Mouse (Mus musculus) gastrocnemius, adult 2 months (tissue): Measurements from ENCODE around the gene Tsc22d4. TPM values are rescaled to one million over a fixed set of nuclear protein-coding genes. Genes with fewer than 3 reads are reported as not detected.

ENCODE experiments used
- DNase-seq: peaks from one replicate; pipeline ENCODE4 v3.0.0; 2022
- H3K27ac ChIP-seq: fragments of 200-600 bp; 2 replicates; pipeline ENCODE4 v1.8.1; 2022; ENCODE audit warnings: mild to moderate bottlenecking
- H3K4me3 ChIP-seq: fragments of 200-600 bp; 2 replicates; pipeline ENCODE4 v1.8.1; 2022; ENCODE audit warnings: mild to moderate bottlenecking, moderate library complexity
- CTCF ChIP-seq: fragments of 200-600 bp; IDR thresholded peaks from 2 replicates; pipeline ENCODE4 v1.8.1; 2022; ENCODE audit warnings: antibody characterized with exemption, mild to moderate bottlenecking, moderate library complexity
- intact Hi-C: fragments of 180-260 bp; cut with DNase I; formaldehyde crosslinking; loops from one replicate; pipeline ENCODE4 v1.15.1; 2025
- total RNA-seq, 2 experiments: library from RNA; stranded (reverse); gene quantifications; 2 replicates each; pipeline ENCODE4 v1.2.3; 2021

The Tsc22d4 gene
- total RNA-seq, 2 experiments from 2014 or later: 43.5 to 58.6 TPM

DNA sequence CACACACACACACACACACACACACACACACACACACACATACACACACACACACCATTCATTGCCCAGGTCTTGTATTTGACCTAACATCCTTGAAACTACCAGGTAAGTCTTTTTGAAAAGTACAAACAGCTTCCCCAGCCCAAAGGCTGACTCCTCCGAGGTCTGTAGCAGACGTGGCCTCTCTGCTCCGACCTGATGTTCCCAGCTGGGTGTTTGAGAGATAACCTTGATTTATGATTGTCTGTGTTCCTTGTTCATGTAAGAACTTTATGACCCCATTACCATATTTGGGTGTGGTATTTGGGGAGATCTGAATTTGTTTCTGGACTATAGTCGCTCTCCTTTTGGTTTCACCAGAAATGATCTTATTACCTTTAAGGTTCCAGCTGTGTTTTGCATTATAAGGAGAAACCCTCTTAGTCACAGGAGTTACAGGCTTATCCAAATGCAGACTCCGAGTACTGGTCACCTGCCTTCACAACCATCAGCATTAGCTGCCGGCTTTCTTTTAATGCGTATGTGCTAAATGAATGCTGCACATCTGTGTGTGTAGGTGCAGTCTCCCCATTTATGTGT lies 31.8 kb downstream of the Tsc22d4 start:
- no peak for TF ChIP-seq CTCF
- DNase-seq: no peak
- Histone ChIP-seq H3K4me3 (no peak overlapping the region), H3K27ac (no peak overlapping the region)
- intact Hi-C loops: no loop called here

DNA sequence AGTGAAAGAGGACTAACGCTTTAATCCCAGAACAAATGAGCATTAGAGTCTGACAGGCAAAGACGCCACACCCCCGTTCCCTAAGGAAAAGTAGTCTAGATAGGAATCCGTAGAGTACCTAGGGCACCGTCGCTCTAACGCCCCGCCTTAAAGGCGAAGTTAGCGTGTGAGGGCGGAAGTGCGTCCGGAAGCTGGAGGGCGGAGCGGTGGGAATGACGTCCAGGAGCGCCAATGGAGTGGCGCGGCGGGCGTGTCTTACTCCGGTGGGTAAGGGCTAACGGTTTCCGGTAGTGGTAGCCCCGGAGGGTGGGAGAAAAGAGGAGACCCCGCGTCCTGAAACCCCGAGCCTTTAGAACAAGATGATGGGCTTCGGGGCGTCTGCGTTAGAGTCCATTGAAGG lies 33.1 kb downstream of the Tsc22d4 start, which contains the start of gene Ppp1r35:
Gene Ppp1r35 (plus strand): TSS at position 215 of the 400 bp plus-strand sequence.
- intact Hi-C loops: loop anchor here (2.0 kb wide), 1 partner anchor 246 kb away; the partner anchor contains the start of genes Epo and Gnb2
- DNase-seq: peak; percentile 97
- H3K4me3 ChIP-seq: peak within 1 kb of the TSS; percentile 97
- no peak for TF ChIP-seq CTCF
- H3K27ac ChIP-seq: peak within 1 kb of the TSS; percentile 96

DNA sequence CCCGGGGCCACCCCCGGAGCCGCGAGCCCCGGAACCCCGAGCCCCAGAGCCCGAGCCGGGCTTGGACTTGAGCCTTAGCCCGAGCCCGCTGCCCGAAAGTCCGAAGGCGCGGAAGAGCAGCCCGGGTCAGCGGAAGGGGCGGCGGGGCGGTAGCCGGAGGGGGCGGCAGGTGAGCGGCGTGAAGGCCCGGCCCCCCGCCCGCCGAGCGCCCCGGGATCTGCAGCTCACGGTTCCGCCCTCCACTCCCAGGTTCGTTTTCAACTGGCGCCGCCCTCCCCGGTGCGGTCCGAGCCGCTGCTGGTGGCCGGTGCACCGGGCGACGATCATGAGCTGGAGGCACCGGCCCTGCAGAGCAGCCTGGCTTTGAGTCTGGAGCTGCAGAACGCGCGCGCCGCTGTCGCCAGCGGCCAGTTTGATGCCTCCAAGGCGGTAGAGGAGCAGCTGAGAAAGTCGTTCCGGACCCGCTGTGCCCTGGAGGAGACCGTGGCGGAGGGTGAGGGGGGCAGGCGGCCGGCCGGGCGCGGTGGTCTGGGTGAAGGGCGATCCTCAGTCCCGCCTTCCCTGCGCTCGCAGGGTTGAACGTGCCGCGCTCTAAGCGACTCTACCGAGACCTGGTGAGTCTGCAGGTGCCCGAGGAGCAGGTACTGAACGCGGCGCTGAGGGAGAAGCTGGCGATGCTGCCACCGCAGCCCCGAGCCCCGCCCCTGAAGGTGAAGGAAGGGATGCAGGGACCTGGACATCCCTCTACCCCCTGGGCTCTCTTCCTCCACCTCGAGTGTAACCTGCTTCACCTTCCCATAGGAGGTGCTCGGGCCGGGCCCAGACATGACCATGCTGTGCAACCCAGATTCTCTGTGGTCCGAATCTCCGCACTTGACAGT lies 33.8 kb downstream of the Tsc22d4 start:
- H3K4me3 ChIP-seq: peak overlapping the region; percentile 97
- TF ChIP-seq CTCF: no peak
- peak; percentile 55 for DNase-seq
- H3K27ac ChIP-seq: peak overlapping the region; percentile 96
- intact Hi-C loops: loop anchor here (2.0 kb wide), 1 partner anchor 246 kb away; the partner anchor contains the start of genes Epo and Gnb2

DNA sequence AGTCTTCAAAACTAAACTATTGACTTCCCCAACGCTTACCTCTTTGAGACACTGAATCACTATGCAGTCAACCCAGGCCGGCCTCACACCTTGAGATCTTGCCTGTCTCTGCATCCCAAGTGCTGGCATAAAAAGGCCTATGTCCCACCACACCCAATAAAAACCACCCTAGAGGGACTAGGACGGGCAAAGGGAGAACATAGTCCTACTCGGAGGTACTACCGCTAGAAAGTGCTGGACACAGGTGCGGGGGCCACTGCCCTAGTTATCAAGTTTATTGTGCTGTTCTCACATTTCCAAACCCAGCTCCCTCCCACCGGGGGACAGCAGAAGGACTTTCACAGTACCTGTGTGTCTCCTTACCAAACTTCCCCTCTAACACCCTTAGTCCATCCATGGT lies 36.1 kb downstream of the Tsc22d4 start:
- TF ChIP-seq CTCF: no peak
- DNase-seq: no peak
- intact Hi-C loops: loop anchor here (10.0 kb wide), 2 partner anchors 393 to 437 kb away; partner anchors contain the start of genes Ap4m1 and Mcm7
- no peak overlapping the region for H3K4me3 ChIP-seq
- H3K27ac ChIP-seq: no peak overlapping the region

DNA sequence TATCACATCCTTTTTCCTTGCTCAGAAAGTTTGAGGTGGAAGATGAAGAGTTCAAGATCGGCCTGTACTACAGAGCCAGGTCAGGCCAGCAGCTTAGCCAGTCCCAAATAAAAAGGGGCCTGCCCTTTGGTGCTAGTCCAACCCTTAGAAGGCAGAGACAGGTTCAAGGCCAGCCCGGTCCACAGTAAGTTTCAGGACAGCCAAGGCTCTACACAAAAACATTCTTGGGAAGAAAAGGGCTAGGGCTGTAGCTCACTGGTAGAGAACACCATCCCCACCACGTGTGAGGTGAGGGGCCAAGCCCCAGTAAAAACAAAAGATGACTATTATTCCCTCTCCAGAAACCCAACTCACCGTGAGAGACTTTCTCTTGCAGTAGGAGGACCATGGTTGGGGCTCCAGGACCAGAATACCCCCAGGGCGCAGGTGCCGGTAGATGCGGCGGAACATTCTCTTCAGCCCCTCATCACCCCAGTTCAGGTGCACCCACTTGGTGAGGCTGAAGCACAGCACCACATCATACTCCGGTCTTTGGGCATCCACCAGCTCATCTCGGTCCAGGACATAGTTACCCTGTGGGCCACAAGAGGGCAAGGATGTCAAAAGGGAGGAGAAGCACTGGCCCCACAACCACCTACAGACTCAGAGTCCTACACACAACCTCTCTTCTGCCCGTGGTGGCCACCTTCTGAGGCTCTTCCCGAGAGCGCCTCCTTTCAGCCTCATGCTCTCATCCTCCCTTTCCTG lies 37.4 kb downstream of the Tsc22d4 start:
- Histone ChIP-seq H3K27ac (no peak overlapping the region), H3K4me3 (peak overlapping the region; percentile 89)
- intact Hi-C loops: loop anchor here (10.0 kb wide), 2 partner anchors 392 to 438 kb away; partner anchors contain the start of genes Ap4m1 and Mcm7
- no peak for TF ChIP-seq CTCF
- no peak for DNase-seq

DNA sequence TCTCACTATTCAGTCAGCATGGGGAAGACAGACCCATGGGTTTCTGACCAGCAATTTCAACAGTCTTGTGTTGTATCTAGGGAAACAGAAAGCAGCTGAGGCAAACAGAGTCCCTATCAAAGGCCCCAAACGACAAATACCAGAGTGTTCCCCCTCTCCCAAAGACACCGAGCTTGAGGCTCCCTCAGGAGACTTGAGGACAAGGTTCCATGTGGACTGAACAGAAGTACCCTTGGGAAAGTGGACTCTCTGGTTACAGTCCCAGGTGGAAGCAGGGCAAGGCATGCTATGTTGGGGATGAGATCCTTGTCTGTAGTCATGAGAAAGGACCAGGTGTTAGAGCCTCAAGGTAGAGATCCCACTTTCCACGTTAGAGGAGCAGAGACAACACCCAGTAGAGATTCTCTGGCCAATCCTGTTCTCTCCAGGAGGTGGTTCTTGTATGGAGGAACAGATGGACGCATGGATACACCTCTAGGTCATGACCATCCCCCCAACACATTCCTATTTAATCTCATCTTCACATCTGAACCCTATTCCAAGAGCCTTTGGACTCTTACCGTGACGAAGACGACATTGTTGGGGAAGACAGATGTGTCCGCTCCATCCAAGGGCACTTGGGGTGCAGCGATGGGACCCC lies 38.5 kb downstream of the Tsc22d4 start:
- no peak for TF ChIP-seq CTCF
- H3K27ac ChIP-seq: 0 out of 2 replicates have a peak overlapping the region, but pooled peaks have one; percentile 20
- peak overlapping the region; percentile 89 for H3K4me3 ChIP-seq
- intact Hi-C loops: loop anchor here (10.0 kb wide), 2 partner anchors 391 to 439 kb away; partner anchors contain the start of genes Ap4m1 and Mcm7
- DNase-seq: no peak

DNA sequence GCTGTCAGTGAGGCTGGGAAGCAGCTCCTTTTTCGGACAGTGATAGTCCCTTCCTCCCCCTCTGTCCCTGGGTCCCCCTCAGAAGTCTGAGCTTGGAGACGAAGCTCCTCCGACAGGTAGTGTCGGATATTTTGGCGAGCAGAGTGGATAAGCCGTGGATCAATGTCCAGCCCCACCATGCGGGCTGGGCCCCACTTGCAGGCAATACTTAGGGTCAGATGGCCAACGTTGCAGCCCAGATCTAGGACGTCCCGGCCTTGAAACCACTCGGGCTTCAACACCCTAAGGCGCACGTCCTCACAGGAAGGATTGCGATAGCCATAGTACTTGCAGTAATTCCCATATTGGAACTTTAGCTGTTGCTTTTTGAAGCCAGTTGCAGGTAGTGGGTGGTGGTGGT lies 39.0 kb downstream of the Tsc22d4 start:
- peak; percentile 21 for DNase-seq
- Histone ChIP-seq H3K4me3 (peak overlapping the region; percentile 89), H3K27ac (peak overlapping the region; percentile 98; the same call in 1 of the 2 replicates)
- intact Hi-C loops: loop anchor here (10.0 kb wide), 2 partner anchors 390 to 440 kb away; partner anchors contain the start of genes Ap4m1 and Mcm7
- no peak for TF ChIP-seq CTCF

DNA sequence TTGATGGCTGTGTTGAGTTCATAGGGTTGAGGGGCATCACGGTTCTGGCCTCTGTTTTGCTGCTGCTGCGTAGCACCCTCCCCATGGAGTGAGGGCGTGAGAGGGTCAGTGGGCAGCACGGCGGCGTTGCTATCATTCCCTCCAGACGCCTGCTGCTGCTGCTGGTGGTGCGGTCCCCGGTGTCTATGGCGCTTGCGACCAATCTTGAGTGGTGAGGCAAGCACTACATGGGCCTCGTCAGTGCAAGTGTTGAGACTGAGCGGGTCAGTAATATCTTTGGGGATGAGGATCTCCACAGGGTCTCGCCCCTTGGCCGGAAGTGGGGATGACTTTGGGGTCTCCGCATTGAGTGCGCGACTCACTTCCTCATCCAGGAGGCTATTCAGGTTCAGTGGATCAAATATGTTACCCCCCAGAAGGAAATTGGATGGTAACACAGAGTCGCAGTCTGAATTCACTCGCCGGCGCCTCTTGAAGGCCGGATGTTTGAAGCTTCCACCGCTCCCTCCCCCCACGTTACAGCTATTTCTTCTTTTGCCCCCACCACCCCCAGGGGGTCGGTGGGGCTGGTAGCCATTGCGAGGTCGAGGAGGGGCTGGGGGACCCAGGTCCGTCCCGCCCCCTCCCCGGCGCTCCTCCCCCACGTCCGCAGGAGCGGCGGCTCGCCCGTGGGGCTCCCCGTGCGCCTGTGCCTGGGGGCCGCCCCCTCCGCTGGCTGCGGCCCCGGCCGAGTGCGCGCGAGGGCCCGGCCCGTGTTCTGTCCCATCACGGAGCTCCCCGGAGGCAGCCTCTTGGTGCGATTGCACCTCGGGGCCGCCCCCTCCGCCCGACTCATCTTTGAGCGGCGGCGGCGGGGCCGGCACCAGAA lies 39.9 kb downstream of the Tsc22d4 start:
- intact Hi-C loops: loop anchor here (10.0 kb wide), 2 partner anchors 389 to 441 kb away; partner anchors contain the start of genes Ap4m1 and Mcm7
- peak; percentile 73 for DNase-seq
- TF ChIP-seq CTCF: no peak
- H3K27ac ChIP-seq: peak overlapping the region; percentile 98
- H3K4me3 ChIP-seq: peak overlapping the region; percentile 89

DNA sequence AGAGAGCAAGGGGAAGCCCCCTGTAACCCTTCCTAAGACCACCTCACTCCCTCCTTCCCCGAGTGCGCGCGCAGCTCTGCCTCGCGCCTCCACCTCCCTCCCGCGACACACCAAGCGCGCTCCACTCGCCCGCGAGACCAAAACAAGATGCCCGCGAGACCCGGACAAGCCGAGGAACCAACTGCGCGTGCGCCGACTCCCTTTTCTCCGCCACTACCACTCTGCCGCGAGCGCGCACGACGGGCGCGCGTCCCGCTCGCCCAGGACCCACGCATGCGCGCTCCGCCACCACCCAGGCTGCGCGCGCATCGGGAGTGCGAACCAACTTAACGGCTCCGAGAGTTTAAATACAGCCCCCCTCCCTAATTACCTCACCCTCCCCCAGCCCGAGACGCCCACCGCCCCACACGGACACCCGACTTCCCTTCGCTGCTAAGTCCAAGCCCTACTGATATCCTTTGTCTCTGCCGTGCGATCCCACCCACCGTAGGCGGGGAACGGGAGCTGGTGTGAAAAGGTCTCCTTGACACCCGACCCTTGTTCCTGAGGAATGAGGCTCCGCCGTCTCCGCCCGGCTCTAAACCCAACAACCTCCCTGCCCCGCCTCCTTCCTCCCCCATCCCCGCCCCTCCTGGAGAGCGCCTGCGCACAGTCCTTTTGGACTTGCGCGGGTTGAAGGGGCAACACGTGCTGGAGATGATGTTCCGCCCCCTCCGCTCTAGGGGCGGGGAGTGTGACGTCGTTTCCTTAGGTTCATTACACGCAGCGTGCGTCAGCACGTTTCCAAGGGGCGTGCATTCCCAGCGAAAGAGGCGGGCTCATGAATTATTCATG lies 40.8 kb downstream of the Tsc22d4 start:
- intact Hi-C loops: loop anchor here (10.0 kb wide), 2 partner anchors 388 to 442 kb away; partner anchors contain the start of genes Ap4m1 and Mcm7
- peak; percentile 99 for DNase-seq
- TF ChIP-seq CTCF: no peak
- Histone ChIP-seq H3K27ac (peak overlapping the region; percentile 98), H3K4me3 (peak overlapping the region; percentile 89)
